Mouse (Mus musculus) small intestine, adult 2 months (tissue): ENCODE measurements around the gene Man2b2.

ENCODE experiments used
- CTCF ChIP-seq: fragments of 200-500 bp; IDR thresholded peaks from 2 replicates; pipeline ENCODE4 v1.5.1; 2012; ENCODE audit warnings: low read depth, mild to moderate bottlenecking, control low read depth, inconsistent platforms, low read length, moderate library complexity, mixed read lengths; ENCODE audit not compliant: insufficient replicate concordance, insufficient read length; ENCODE audit errors: extremely low read depth
- POLR2A ChIP-seq: fragments of 200-500 bp; IDR thresholded peaks from 2 replicates; pipeline ENCODE4 v1.6.1; 2012; ENCODE audit warnings: low read depth, mild to moderate bottlenecking, control low read depth, inconsistent platforms, low read length, moderate library complexity

DNA sequence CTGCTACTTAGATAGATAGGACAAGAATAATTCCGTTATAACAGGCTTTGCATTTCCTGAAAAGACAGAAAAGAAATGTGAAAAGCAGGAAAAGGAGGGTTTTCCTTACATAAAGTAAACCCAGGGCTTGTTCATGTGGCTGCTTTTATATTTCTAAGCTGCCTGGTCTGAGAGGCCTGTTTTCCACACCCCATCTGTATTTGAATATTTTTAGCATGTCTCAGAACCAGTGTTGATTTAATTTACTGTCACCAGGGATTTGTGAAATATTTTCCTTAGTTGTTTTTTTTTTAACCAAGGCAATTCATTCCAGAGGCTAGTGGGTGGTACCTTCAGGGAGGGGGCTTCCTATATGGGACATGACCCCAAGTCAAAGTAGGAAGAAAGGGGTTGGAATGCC is 11.2 kb upstream of the Man2b2 start:
- no peak for TF ChIP-seq CTCF
- TF ChIP-seq POLR2A = no peak
